Mouse (Mus musculus): ENCODE results near the gene Gm20696. TPM values are rescaled to one million over a fixed set of nuclear protein-coding genes. Genes with fewer than 3 reads are reported as not detected.

Gene Gm20696
- 0.49 and 1.0 TPM in 2 replicates for polyA plus RNA-seq (2021; fragmentation: Nextera tagmentation)
- long read RNA-seq, experiment 1, partial matches to known transcripts: 0 of 6 reads
- long read RNA-seq, experiment 1, other reads (novel, unspliced or antisense): 6 of 6 reads
- long read RNA-seq, experiment 2, partial matches to known transcripts: 0 of 1 reads
- long read RNA-seq, experiment 2, other reads (novel, unspliced or antisense): 1 of 1 reads

GRCm38 (mm10) chr6:99666318-99667171, at the start of gene Gm20696, which contains the start of gene Eif4e3:
TSS of gene Gm20696 (minus strand) at chr6:99666797.
TSS of gene Eif4e3 (minus strand) at chr6:99666771.

DNA sequence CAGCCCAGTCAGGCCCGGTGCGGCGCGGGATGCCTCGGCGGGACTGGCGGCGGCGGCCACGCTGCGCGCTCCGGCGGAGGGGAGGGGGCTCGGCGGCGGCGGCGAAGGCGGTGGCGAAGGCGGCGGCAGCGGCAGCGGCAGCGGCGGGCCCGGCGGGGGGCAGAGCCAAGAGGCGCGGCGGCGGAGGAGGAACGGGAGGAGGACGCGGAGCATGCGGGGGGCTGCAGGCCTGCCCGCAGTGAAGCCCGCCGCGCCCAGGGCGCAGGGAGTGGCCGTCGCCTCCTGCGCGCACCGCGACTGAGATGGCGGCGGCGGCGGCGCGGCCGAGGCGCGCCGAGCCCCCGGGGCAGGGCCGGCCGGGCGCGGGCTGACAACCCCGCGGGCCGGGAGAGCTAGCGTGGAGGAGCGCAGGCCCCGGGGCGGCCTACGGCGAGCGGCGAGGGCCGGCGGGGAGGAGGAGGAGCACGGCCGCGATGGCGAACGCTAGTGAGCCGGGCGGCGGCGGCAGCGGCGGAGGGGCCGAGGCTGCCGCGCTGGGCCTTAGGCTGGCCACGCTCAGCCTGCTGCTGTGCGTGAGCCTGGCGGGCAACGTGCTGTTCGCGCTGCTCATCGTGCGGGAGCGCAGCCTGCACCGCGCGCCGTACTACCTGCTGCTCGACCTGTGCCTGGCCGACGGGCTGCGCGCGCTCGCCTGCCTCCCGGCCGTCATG, 25.8 kb upstream of the Gm20696 start, which contains the start of gene Gpr27:
TSS of gene Gpr27 (plus strand) at position 474 of the 710 bp plus-strand sequence.

DNA sequence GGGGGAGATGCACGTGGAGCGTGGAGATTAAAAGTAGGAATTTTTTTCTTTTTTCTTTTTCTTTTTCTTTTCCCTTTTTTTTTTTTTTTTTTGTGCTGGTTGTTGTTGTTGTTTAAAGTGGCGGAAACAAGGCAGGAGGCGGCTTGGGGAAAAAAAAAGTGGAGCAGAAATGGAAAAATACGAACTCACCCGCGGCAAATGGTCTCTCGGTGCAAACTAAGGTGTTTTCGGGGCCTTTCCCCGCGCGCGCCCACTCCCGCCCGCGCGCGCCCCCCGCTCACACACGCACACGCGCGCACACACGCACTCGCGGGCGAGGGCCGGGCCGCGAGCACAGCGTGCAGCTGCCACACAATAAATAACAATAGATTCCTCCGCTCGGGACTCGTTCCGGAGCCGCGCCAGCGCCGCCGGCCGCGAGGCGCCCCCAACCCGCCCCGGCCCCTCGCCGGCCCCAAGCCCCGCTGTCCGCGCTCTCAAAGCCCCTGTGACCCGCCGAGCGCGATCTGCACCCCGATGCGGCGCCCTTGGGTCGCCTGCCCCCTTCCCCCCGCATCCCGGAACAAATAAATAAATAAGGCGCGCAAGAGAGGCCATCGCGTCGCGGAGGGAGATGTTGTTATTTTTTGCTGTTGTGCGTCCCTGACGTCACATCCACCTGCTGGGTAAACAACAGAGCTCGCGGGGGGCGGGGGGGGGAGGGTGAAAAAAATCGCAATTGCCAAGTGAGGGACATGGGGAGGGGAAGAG, 144.1 kb downstream of the Gm20696 start, which contains the start of gene Foxp1:
TSS of gene Foxp1 (minus strand) at position 363 of the 750 bp plus-strand sequence.

Other genes with a start within 250 kb of the Gm20696 start
- gene Foxp1, start 144.1 kb downstream of the Gm20696 start, polyA plus RNA-seq (2021; fragmentation: Nextera tagmentation): 34.8 and 61.0 TPM in 2 replicates
- gene Eif4e3, start within 50 bp of the Gm20696 start, polyA plus RNA-seq (2021; fragmentation: Nextera tagmentation): 6.3 and 9.2 TPM in 2 replicates
- 8.2 and 15.1 TPM in 2 replicates for gene Gpr27, start 25.9 kb upstream of the Gm20696 start, polyA plus RNA-seq (2021; fragmentation: Nextera tagmentation)
- gene Prok2, start 59.6 kb upstream of the Gm20696 start, polyA plus RNA-seq (2021; fragmentation: Nextera tagmentation): 0.23 and 0.34 TPM in 2 replicates

All from left cerebral cortex, adult 6 months (tissue).